Mouse (Mus musculus) heart, postnatal 0 days (tissue): ENCODE measurements around the gene Cpvl.

Experiments
- CTCF ChIP-seq: IDR thresholded peaks from 2 replicates; pipeline ENCODE4 v1.5.1; 2016; ENCODE audit warnings: antibody characterized with exemption, control low read depth, low read depth
- EP300 ChIP-seq: IDR thresholded peaks from 2 replicates; pipeline ENCODE4 v1.6.1; 2016; ENCODE audit warnings: antibody characterized with exemption, low read depth

DNA sequence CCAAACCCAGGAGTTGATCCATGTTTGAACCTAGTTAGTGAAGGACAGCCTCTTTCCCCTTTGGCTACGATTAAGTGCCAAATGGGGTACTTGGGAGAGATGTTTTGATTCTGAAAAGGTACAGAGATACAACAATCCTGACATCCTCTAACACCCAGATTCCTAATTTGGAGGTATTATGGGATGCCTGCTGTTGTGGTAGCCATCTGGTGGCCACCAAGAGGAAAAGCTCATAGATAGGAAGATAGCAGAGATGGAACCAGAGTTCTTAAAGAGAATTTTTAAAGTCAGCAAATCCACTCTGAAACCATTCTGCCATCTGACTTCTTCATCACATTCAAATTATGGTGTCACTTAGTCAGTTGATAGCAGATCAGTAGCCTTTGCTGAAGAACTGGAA, 33.7 kb upstream of the Cpvl start:
- TF ChIP-seq CTCF (no peak), EP300 (no peak)
